Mouse (Mus musculus) heart, adult 2 months (tissue): ENCODE results near the gene Clcn6.

Experiments used
- CTCF ChIP-seq: fragments of 200-600 bp; IDR thresholded peaks from 2 replicates; pipeline ENCODE4 v1.8.1; 2022; ENCODE audit warnings: antibody characterized with exemption, mild to moderate bottlenecking, moderate library complexity
- EP300 ChIP-seq: fragments of 200-500 bp; IDR thresholded peaks from 2 replicates; pipeline ENCODE4 v1.6.1; 2011; ENCODE audit warnings: low read depth, low read length, control low read depth; ENCODE audit not compliant: insufficient read depth
- POLR2A ChIP-seq: fragments of 200-500 bp; IDR thresholded peaks from 2 replicates; pipeline ENCODE4 v1.6.1; 2011; ENCODE audit warnings: mild to moderate bottlenecking, low read depth, low read length, control low read depth; ENCODE audit not compliant: insufficient read depth

- no peak for TF ChIP-seq CTCF
- no peak for TF ChIP-seq POLR2A
- no peak for TF ChIP-seq EP300
Observed at GRCm38 (mm10) chr4:148051046-148051776, 12.6 kb upstream of the Clcn6 start.
